ENCODE assay signal across 20 mouse cellular contexts in the genomic region with DNA sequence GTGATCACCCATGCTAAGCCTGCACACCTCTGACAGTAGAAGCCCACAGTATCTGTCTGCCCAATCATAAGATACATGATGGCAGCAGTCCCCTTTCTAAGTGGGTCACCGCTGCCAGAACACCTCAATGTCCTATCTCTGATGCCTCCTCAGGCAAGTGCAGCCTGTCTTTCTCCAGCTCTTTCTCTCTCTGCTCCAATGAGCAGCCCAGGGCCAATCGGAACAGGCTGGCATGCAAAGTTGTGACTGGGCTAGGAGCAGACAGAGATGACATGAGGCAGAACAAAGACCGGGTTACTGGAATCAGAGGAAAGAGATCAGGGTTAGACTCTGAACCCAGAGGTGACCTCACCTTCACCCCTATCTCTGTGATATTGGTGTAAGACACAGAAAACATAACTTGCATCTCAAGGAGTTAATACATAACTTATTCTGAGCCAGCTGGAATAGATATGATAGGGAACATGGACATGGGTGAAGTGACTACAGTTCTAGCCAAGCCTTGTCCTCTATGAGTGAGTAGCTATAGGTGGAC. TPM values are rescaled to one million over a fixed set of nuclear protein-coding genes. Genes with fewer than 3 reads are reported as not detected.
DNase-seq lines count a peak whose midpoint lies in the region; ATAC-seq and TF ChIP-seq lines count a peak whose summit lies in the region.
"Had no signal": no experiment of that assay in that cellular context is flagged by ENCODE, and none has a peak within 500 bp of the region (broad histone marks: within the 10 kb centered on the region; RNA-seq: fewer than 3 reads in every experiment).

No protein-coding gene starts in this region.

- 83% methylated on average over 3 of the region's 3 CpGs for WGBS in kidney, embryonic 15.5 days
- 50% methylated on average over 3 of the region's 3 CpGs for WGBS in intestine, postnatal 0 days

- 0 out of 2 replicates have a peak, but pooled peaks have one; percentile 36 for ATAC-seq in kidney, embryonic 15.5 days (replicated peaks; ENCODE audit: low FRiP score)
- ATAC-seq in Patski, result peak; percentile 64
- peak; percentile 64 for ATAC-seq in intestine, postnatal 0 days
- ATAC-seq: CD4-positive, CD25-positive, alpha-beta regulatory T cell, adult 4 months had no signal

- 0 out of 2 replicates have a peak, but pooled peaks cover 6% of the 10 kb centered on the region for H3K27me3 ChIP-seq in kidney, embryonic 15.5 days
- no peaks in the 10 kb centered on the region for H3K27me3 ChIP-seq in Patski
- H3K27me3 ChIP-seq in intestine, postnatal 0 days (replicated peaks; ENCODE audit: control insufficient read depth, insufficient read depth, low read length), result no peaks in the 10 kb centered on the region
- H3K27me3 ChIP-seq: embryonic facial prominence, embryonic 15.5 days; hindbrain, embryonic 13.5 days had no signal

- DNase-seq in cerebellum, adult 11-12 months, result peak; percentile 21
- no peak for DNase-seq in cerebellum, adult 9-10 months
- DNase-seq in kidney, postnatal 4 days, result no peak
- DNase-seq in Patski (ENCODE audit: low read depth, low spot score), result no peak
- DNase-seq in left cerebral cortex, postnatal 10 days (ENCODE audit: extremely low spot score in 1 of 2, low spot score in 2 of 2), result no peak
- no peak for DNase-seq in thymus, postnatal 14 days
- DNase-seq: B cell, adult 2 months; cerebellum, adult 11 months; embryo, embryonic 11 days had no signal

- intact Hi-C loops in left cerebral cortex, postnatal 10 days (cut with DNase I), result no loop called here

- in situ Hi-C loops in Patski (cut with MboI; ENCODE audit: low pct_unique_long_range_greater_than_20kb), result no loop called here

- H3K27ac ChIP-seq in kidney, embryonic 15.5 days, result no peak overlapping the region
- H3K27ac ChIP-seq in intestine, postnatal 0 days (ENCODE audit: low read depth, low read length), result no peak overlapping the region
- H3K27ac ChIP-seq: embryonic facial prominence, embryonic 15.5 days; forebrain, embryonic 10.5 days; heart, adult 2 months; heart, embryonic 13.5 days had no signal

- H3K9ac ChIP-seq in kidney, embryonic 15.5 days, result no peak overlapping the region
- no peak overlapping the region for H3K9ac ChIP-seq in intestine, postnatal 0 days (ENCODE audit: low read depth, low read length)
- H3K9ac ChIP-seq: embryonic facial prominence, embryonic 15.5 days; heart, embryonic 13.5 days; hindbrain, embryonic 13.5 days had no signal

- no peak for TF ChIP-seq CTCF in Patski (IDR thresholded peaks at IDR 0.05)
- no peak for TF ChIP-seq CTCF in intestine, postnatal 0 days (IDR thresholded peaks at IDR 0.05; ENCODE audit: low read depth)

- CTCF ChIA-PET in Patski (lab: Charles Lee), result interaction anchor here (0.6 to 3.1 kb wide), 6 partner anchors 10 to 56 kb away, joined by 3 to 17 read pairs (median 4); no protein-coding TSS in a partner anchor

- no peak overlapping the region for H3K4me2 ChIP-seq in kidney, embryonic 15.5 days
- H3K4me2 ChIP-seq in intestine, postnatal 0 days (replicated peaks; ENCODE audit: low read depth), result no peak overlapping the region
- H3K4me2 ChIP-seq: embryonic facial prominence, embryonic 15.5 days; heart, embryonic 13.5 days had no signal

- H3K4me3 ChIP-seq in kidney, embryonic 15.5 days (replicated peaks), result no peak overlapping the region
- H3K4me3 ChIP-seq in intestine, postnatal 0 days (ENCODE audit: low read depth, low read length), result no peak overlapping the region
- H3K4me3 ChIP-seq: embryonic facial prominence, embryonic 15.5 days; erythroblast, embryonic 14.5 days; forebrain, embryonic 10.5 days; heart, adult 2 months; heart, embryonic 13.5 days; hindbrain, embryonic 13.5 days had no signal

- no peaks in the 10 kb centered on the region for H3K36me3 ChIP-seq in kidney, embryonic 15.5 days
- no peaks in the 10 kb centered on the region for H3K36me3 ChIP-seq in intestine, postnatal 0 days (ENCODE audit: control insufficient read depth, insufficient read depth)
- H3K36me3 ChIP-seq: embryonic facial prominence, embryonic 15.5 days; forebrain, embryonic 10.5 days; G1E; heart, embryonic 13.5 days; hindbrain, embryonic 13.5 days had no signal

- peaks cover 6% of the 10 kb centered on the region; the same call in 1 of the 2 replicates for H3K4me1 ChIP-seq in kidney, embryonic 15.5 days
- no peaks in the 10 kb centered on the region for H3K4me1 ChIP-seq in intestine, postnatal 0 days (replicated peaks; ENCODE audit: control insufficient read depth, insufficient read depth, low read length)
- H3K4me1 ChIP-seq: embryonic facial prominence, embryonic 15.5 days had no signal

- POLR2A ChIA-PET in Patski (lab: Charles Lee), result interaction anchor here (0.6 to 0.7 kb wide), 2 partner anchors 116 to 210 kb away, joined by 3 read pairs; no protein-coding TSS in a partner anchor

- H3K9me3 ChIP-seq in kidney, embryonic 15.5 days (replicated peaks), result no peaks in the 10 kb centered on the region
- no peaks in the 10 kb centered on the region for H3K9me3 ChIP-seq in intestine, postnatal 0 days (ENCODE audit: control insufficient read depth)
- H3K9me3 ChIP-seq: embryonic facial prominence, embryonic 15.5 days; forebrain, embryonic 10.5 days; heart, embryonic 13.5 days; hindbrain, embryonic 13.5 days had no signal

RNA-seq across cellular contexts. Expression of gene Kcna5, which starts 21.4 kb away (rescaled TPM):
- polyA plus RNA-seq in kidney, embryonic 15.5 days (2015; fragmentation: Nextera tagmentation; extraction: Ambion mirVana), result 3.2 and 4.5 TPM in 2 replicates
- polyA plus RNA-seq in Patski (2021), result 1.4 TPM
- polyA plus RNA-seq in intestine, postnatal 0 days (2015; fragmentation: Nextera tagmentation; extraction: Ambion mirVana), result 1.6 and 2.4 TPM in 2 replicates
- total RNA-seq in left cerebral cortex, postnatal 10 days (2021), result 1 to 10 TPM; 2.9 to 4.3 TPM
- total RNA-seq: common myeloid progenitor, adult 5-6 weeks; G1E had no signal
- polyA plus RNA-seq: CD4-positive, CD25-positive, alpha-beta regulatory T cell, adult 4 months; erythroblast, embryonic 14.5 days; G1E had no signal
